Mouse (Mus musculus) left cerebral cortex, postnatal 14 days (tissue): ENCODE data around the gene Ppid. TPM values are rescaled to one million over a fixed set of nuclear protein-coding genes. Genes with fewer than 3 reads are reported as not detected.

Source experiments
- DNase-seq, 2 experiments: peaks; one replicate each; pipeline ENCODE4 v3.0.0; 2021 to 2022; ENCODE audit warnings: low spot score in 2 of 2, mixed read lengths in 1 of 2
- intact Hi-C: fragments of 180-260 bp; cut with DNase I; formaldehyde crosslinking; loops from one replicate; pipeline ENCODE4 v1.15.1; 2025
- total RNA-seq, 2 experiments: library from RNA; stranded (reverse); gene quantifications; 2 replicates each; pipeline ENCODE4 v1.2.3; 2021

Ppid gene
- total RNA-seq, 2 experiments from 2014 or later = 63.5 to 65.9 TPM

DNA sequence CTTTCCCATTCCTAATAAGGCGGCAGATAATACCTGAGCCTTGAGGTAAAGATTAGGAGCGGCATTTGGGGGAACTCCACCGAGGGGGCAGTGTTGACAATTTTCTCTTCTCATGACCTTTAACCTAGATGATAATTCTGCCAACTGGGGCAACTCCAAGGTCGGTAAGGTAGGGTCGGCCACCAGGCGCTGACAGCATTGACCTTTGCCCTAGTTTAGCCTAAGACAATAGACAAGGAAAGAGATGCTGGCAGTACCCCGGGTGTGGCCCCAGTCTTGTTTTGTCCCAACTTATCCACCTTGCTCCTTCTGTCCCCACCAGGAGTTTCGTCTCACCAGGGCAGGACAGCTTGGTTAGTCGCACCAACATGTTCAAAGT is 37.0 kb downstream of the Ppid start:
- no peak for DNase-seq
- intact Hi-C loops = no loop called here

DNA sequence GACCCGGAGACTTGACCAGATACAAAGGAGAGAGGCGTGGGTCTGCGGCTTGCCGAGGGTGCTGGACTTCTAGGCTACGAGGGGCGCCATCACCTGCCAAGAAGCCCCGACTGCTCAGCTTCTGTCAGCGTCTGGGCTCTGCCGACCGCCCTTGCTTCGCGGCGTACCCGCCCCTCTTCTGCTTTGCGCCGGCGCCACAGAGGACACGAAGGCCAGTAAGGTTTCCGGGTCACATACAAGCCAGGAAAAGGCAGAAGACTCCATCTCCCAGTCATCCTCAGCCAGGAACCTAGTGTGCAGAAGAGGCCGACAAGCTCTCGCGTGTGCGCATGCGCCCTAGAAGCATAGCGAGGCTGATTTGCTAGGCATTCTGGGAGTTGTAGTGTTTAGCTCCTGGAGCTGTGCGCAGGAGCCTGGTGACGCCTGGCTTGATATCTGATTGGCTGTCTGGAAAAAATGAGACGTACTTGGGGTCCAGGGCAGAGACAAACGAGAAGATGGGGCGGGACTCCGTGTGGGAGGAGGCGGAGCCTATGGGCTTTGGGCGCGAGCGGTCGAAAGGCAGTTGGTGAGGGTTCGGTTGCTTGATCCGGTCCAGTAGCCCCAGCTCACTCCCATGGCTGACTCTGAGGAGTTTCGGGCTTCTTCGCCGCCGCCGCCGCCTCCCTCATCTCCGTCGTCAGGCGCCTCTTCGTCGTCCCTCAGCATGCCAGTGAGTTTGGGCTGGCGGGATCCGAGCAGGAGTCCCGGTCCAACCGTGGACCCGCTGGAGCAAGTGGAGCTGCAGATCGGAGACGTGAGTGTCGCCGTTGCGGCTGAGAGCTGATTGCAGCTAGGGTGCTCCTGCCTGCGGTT is 37.6 kb downstream of the Ppid start, which contains the start of gene 4930579G24Rik:
Gene 4930579G24Rik, plus strand, starts transcription at position 519 of the 855 bp plus-strand sequence.
- intact Hi-C loops = no loop called here
- DNase-seq = peak; percentile 97 to 99

DNA sequence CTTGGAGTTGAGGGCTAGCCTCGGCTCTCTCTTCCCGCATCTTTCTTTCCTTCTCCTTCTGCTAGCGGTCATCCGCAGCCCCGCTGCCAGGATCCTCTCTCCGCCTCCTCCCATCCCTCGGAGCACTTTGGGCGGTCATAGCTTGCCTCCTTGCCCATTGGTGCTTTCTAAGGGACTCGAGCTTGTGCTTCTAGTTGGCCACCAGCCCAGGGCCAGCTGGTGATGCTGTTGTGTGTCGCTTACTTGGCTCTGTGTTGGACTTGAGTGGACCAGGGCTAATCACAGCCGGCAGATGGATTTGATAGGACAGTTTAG is 38.2 kb downstream of the Ppid start, which contains the start of gene Etfdh:
Gene Etfdh, minus strand, starts transcription at position 85 of the 315 bp plus-strand sequence.
- intact Hi-C loops = no loop called here
- peak; percentile 56 to 88 for DNase-seq

DNA sequence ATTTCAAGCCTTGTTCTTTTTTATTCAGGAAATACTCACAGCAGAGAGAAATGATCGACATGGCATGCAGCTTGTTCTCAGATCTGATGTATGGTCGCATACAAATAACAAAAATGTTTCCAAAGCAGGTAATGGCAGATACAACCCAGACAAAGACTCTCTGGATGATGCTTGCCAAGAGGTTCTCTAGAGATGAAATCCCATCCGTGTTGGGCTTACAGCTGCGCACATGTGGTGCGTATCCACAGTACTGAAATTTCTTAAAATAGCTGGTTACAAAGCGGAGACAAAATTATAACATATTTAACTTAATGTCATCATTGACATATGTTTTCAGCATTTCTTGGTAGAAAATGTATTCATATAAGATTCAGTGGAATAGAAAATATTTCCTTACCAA is 61.0 kb downstream of the Ppid start:
- intact Hi-C loops = no loop called here
- no peak for DNase-seq

Other genes starting within 250 kb of the Ppid start
- gene Fnip2, start 23.5 kb upstream of the Ppid start, total RNA-seq = 10 to 100 TPM; 16.5 to 20.9 TPM
- 1 to 10 TPM; 1.2 to 1.4 TPM for gene 4930579G24Rik, start 37.7 kb downstream of the Ppid start, total RNA-seq
- 10 to 100 TPM; 25.7 to 28.0 TPM for gene Etfdh, start 38.2 kb downstream of the Ppid start, total RNA-seq
- gene Rxfp1, start 146.5 kb downstream of the Ppid start, total RNA-seq = 10 to 100 TPM; 16.8 to 23.9 TPM